ENCODE assay signal across 8 mouse cellular contexts in genomic region chr7:80387033-80387632, GRCm38 (mm10). TPM values are rescaled to one million over a fixed set of nuclear protein-coding genes. Genes with fewer than 3 reads are reported as not detected.
DNase-seq lines count a peak whose midpoint lies in the region; ATAC-seq and TF ChIP-seq lines count a peak whose summit lies in the region.

No protein-coding gene starts in this region.

- peaks cover 16% of the 10 kb centered on the region for H3K36me3 ChIP-seq in thymus, adult 2 months (ENCODE audit: control insufficient read depth, insufficient read depth, low read length)
- peaks cover 39% of the 10 kb centered on the region for H3K36me3 ChIP-seq in heart, embryonic 14.5 days (ENCODE audit: control insufficient read depth, insufficient read depth, low read length)
- peaks cover 42% of the 10 kb centered on the region for H3K36me3 ChIP-seq in limb, embryonic 14.5 days (ENCODE audit: control insufficient read depth, insufficient read depth, low read length)
- H3K36me3 ChIP-seq in midbrain, embryonic 15.5 days (replicated peaks): peaks cover 19% of the 10 kb centered on the region; the same call in 1 of the 2 replicates

- H3K4me2 ChIP-seq in heart, embryonic 14.5 days (ENCODE audit: low read length): peak overlapping the region; percentile 73
- H3K4me2 ChIP-seq in limb, embryonic 14.5 days (replicated peaks; ENCODE audit: low read depth, low read length, severe bottlenecking): peak overlapping the region; percentile 62
- peak overlapping the region; percentile 26; the same call in 1 of the 2 replicates for H3K4me2 ChIP-seq in midbrain, embryonic 15.5 days

- no peaks in the 10 kb centered on the region; the same call in 1 of the 2 replicates for H3K27me3 ChIP-seq in thymus, adult 2 months (ENCODE audit: control insufficient read depth, insufficient read depth, low read length)
- no peaks in the 10 kb centered on the region for H3K27me3 ChIP-seq in heart, embryonic 14.5 days (ENCODE audit: control insufficient read depth, insufficient read depth, low read length)
- H3K27me3 ChIP-seq in limb, embryonic 14.5 days (ENCODE audit: control insufficient read depth, insufficient read depth, low read length): no peaks in the 10 kb centered on the region
- 0 out of 2 replicates have a peak, but pooled peaks cover 5% of the 10 kb centered on the region for H3K27me3 ChIP-seq in midbrain, embryonic 15.5 days (replicated peaks)

- H3K4me1 ChIP-seq in thymus, adult 2 months (replicated peaks; ENCODE audit: control insufficient read depth, insufficient read depth, low read length): peaks cover 10% of the 10 kb centered on the region
- peaks cover 5 to 21% of the 10 kb centered on the region in 2 experiments; a peak in 3 of 4 replicates for H3K4me1 ChIP-seq in heart, embryonic 14.5 days (ENCODE audit: control insufficient read depth in 2 of 2, insufficient read depth in 2 of 2, low read length in 2 of 2)
- H3K4me1 ChIP-seq in limb, embryonic 14.5 days (ENCODE audit: control insufficient read depth, insufficient read depth, low read length): peaks cover 24% of the 10 kb centered on the region
- peaks cover 9% of the 10 kb centered on the region for H3K4me1 ChIP-seq in midbrain, embryonic 15.5 days

- H3K9ac ChIP-seq in heart, embryonic 14.5 days (ENCODE audit: low read length): peak overlapping the region; percentile 75
- H3K9ac ChIP-seq in limb, embryonic 14.5 days (ENCODE audit: low read depth, low read length, severe bottlenecking): peak overlapping the region; percentile 67
- no peak overlapping the region for H3K9ac ChIP-seq in midbrain, embryonic 15.5 days

- no peak overlapping the region for H3K27ac ChIP-seq in thymus, adult 2 months (ENCODE audit: control insufficient read depth, insufficient read depth, low read length)
- H3K27ac ChIP-seq in heart, embryonic 14.5 days (replicated peaks in 1 of 2; ENCODE audit: control insufficient read depth in 1 of 2, insufficient read depth in 1 of 2, low read depth in 2 of 2, low read length in 2 of 2): peak overlapping the region; percentile 57 to 80
- peak overlapping the region; percentile 74 for H3K27ac ChIP-seq in limb, embryonic 14.5 days (replicated peaks; ENCODE audit: low read depth, low read length)
- H3K27ac ChIP-seq in midbrain, embryonic 15.5 days: no peak overlapping the region

- no peak for TF ChIP-seq CTCF in thymus, adult 2 months (IDR thresholded peaks at IDR 0.05; ENCODE audit: borderline replicate concordance, control insufficient read depth, extremely low read depth, insufficient read depth, low read length, poor library complexity)

- no peak for TF ChIP-seq POLR2A in thymus, adult 2 months (IDR thresholded peaks at IDR 0.05; ENCODE audit: control insufficient read depth, extremely low read depth, insufficient read depth, low read length, poor library complexity)
- no peak for TF ChIP-seq POLR2A in limb, embryonic 14.5 days (IDR thresholded peaks at IDR 0.05; ENCODE audit: borderline replicate concordance, extremely low read depth, insufficient read depth, insufficient read length)

- 14% methylated on average over 17 of the region's 17 CpGs for WGBS in thymus, adult 2 months
- 36% methylated on average over 17 of the region's 17 CpGs for WGBS in heart, embryonic 14.5 days
- 38% methylated on average over 17 of the region's 17 CpGs for WGBS in limb, embryonic 14.5 days
- WGBS in midbrain, embryonic 15.5 days: 31% methylated on average over 17 of the region's 17 CpGs

- H3K4me3 ChIP-seq in thymus, adult 2 months (ENCODE audit: control insufficient read depth, insufficient read depth, low read length): peak overlapping the region; percentile 21
- peak overlapping the region; percentile 41 to 44 for H3K4me3 ChIP-seq in heart, embryonic 14.5 days (ENCODE audit: control insufficient read depth in 1 of 2, insufficient read depth in 1 of 2, low read depth in 1 of 2, low read length in 2 of 2)
- peak overlapping the region; percentile 37 for H3K4me3 ChIP-seq in limb, embryonic 14.5 days (replicated peaks; ENCODE audit: low read length)
- H3K4me3 ChIP-seq in midbrain, embryonic 15.5 days: peak overlapping the region; percentile 2; the same call in 1 of the 2 replicates

- no peak for DNase-seq in thymus, adult 2 months
- no peak for DNase-seq in thymus, postnatal 10 days (ENCODE audit: low spot score in 2 of 2)
- DNase-seq in limb, embryonic 14.5 days (ENCODE audit: low spot score): no peak
- no peak for DNase-seq in right cerebral cortex, adult 18-20 months
- DNase-seq in left cerebral cortex, adult 9 months (ENCODE audit: low spot score in 2 of 2): no peak
- DNase-seq in retina, embryonic 14.5 days (ENCODE audit: low spot score): no peak

- 0 out of 2 replicates have a peak, but pooled peaks have one; percentile 27 for ATAC-seq in heart, embryonic 14.5 days (ENCODE audit: insufficient number of reproducible peaks, insufficient read depth, low FRiP score, low read depth)
- ATAC-seq in limb, embryonic 14.5 days (ENCODE audit: low FRiP score, low read depth): no peak; the same call in 1 of the 2 replicates
- ATAC-seq in midbrain, embryonic 15.5 days (replicated peaks): 0 out of 2 replicates have a peak, but pooled peaks have one; percentile 15

- no peaks in the 10 kb centered on the region for H3K9me3 ChIP-seq in heart, embryonic 14.5 days (ENCODE audit: control insufficient read depth, low read length)
- no peaks in the 10 kb centered on the region for H3K9me3 ChIP-seq in limb, embryonic 14.5 days (ENCODE audit: control insufficient read depth, low read length)
- no peaks in the 10 kb centered on the region for H3K9me3 ChIP-seq in midbrain, embryonic 15.5 days

RNA-seq across cellular contexts. Expression of gene Fes, which starts 0.6 kb away (rescaled TPM):
- polyA plus RNA-seq in thymus, adult 2 months (2012; rRNA removed): 21.6 and 27.3 TPM in 2 replicates
- 12.3 and 13.5 TPM in 2 replicates for polyA plus RNA-seq in heart, embryonic 14.5 days (2014; fragmentation: Nextera tagmentation; extraction: Ambion mirVana)
- 23.5 and 26.0 TPM in 2 replicates for polyA plus RNA-seq in limb, embryonic 14.5 days (2012; rRNA removed)
- 12.6 and 14.5 TPM in 2 replicates for polyA plus RNA-seq in limb, embryonic 14.5 days (2014; fragmentation: Nextera tagmentation; extraction: Ambion mirVana)
- polyA plus RNA-seq in midbrain, embryonic 15.5 days (2015; fragmentation: Nextera tagmentation; extraction: Ambion mirVana): 4.4 and 4.8 TPM in 2 replicates

RNA-seq across cellular contexts. Expression of gene Man2a2, which starts 16.0 kb away (rescaled TPM):
- 188 and 213 TPM in 2 replicates for polyA plus RNA-seq in thymus, adult 2 months (2012; rRNA removed)
- polyA plus RNA-seq in heart, embryonic 14.5 days (2014; fragmentation: Nextera tagmentation; extraction: Ambion mirVana): 15.9 and 19.5 TPM in 2 replicates
- 64.8 and 89.1 TPM in 2 replicates for polyA plus RNA-seq in limb, embryonic 14.5 days (2012; rRNA removed)
- polyA plus RNA-seq in limb, embryonic 14.5 days (2014; fragmentation: Nextera tagmentation; extraction: Ambion mirVana): 14.8 and 18.4 TPM in 2 replicates
- polyA plus RNA-seq in midbrain, embryonic 15.5 days (2015; fragmentation: Nextera tagmentation; extraction: Ambion mirVana): 26.4 and 28.2 TPM in 2 replicates

RNA-seq across cellular contexts. Expression of gene Furin, which starts 18.1 kb away (rescaled TPM):
- polyA plus RNA-seq in thymus, adult 2 months (2012; rRNA removed): 56.4 and 62.9 TPM in 2 replicates
- polyA plus RNA-seq in heart, embryonic 14.5 days (2014; fragmentation: Nextera tagmentation; extraction: Ambion mirVana): 17.9 and 25.2 TPM in 2 replicates
- polyA plus RNA-seq in limb, embryonic 14.5 days (2012; rRNA removed): 40.5 and 58.3 TPM in 2 replicates
- polyA plus RNA-seq in limb, embryonic 14.5 days (2014; fragmentation: Nextera tagmentation; extraction: Ambion mirVana): 17.0 and 19.8 TPM in 2 replicates
- polyA plus RNA-seq in midbrain, embryonic 15.5 days (2015; fragmentation: Nextera tagmentation; extraction: Ambion mirVana): 5.7 and 6.3 TPM in 2 replicates

RNA-seq across cellular contexts. Expression of gene Hddc3, which starts 44.2 kb away (rescaled TPM):
- 22.9 and 24.9 TPM in 2 replicates for polyA plus RNA-seq in thymus, adult 2 months (2012; rRNA removed)
- 18.2 and 23.1 TPM in 2 replicates for polyA plus RNA-seq in heart, embryonic 14.5 days (2014; fragmentation: Nextera tagmentation; extraction: Ambion mirVana)
- polyA plus RNA-seq in limb, embryonic 14.5 days (2012; rRNA removed): 48.8 and 50.4 TPM in 2 replicates
- polyA plus RNA-seq in limb, embryonic 14.5 days (2014; fragmentation: Nextera tagmentation; extraction: Ambion mirVana): 23.1 and 23.8 TPM in 2 replicates
- 22.1 and 26.4 TPM in 2 replicates for polyA plus RNA-seq in midbrain, embryonic 15.5 days (2015; fragmentation: Nextera tagmentation; extraction: Ambion mirVana)

RNA-seq across cellular contexts. Expression of gene Unc45a, which starts 46.3 kb away (rescaled TPM):
- 97.7 and 105 TPM in 2 replicates for polyA plus RNA-seq in thymus, adult 2 months (2012; rRNA removed)
- 11.2 and 12.0 TPM in 2 replicates for polyA plus RNA-seq in heart, embryonic 14.5 days (2014; fragmentation: Nextera tagmentation; extraction: Ambion mirVana)
- 55.1 and 62.6 TPM in 2 replicates for polyA plus RNA-seq in limb, embryonic 14.5 days (2012; rRNA removed)
- polyA plus RNA-seq in limb, embryonic 14.5 days (2014; fragmentation: Nextera tagmentation; extraction: Ambion mirVana): 36.9 and 40.4 TPM in 2 replicates
- 60.2 and 62.0 TPM in 2 replicates for polyA plus RNA-seq in midbrain, embryonic 15.5 days (2015; fragmentation: Nextera tagmentation; extraction: Ambion mirVana)

Comparison
In these comparisons a context has a peak if more than half of its experiments do, and no peak if none do; other contexts are left out.
1. H3K27ac ChIP-seq: peak in heart, embryonic 14.5 days (2 of 2) and limb, embryonic 14.5 days (single experiment); none in thymus, adult 2 months (single experiment) and midbrain, embryonic 15.5 days (single experiment).
2. Peak in every context shown above with its lines, with median percentiles within 50 percentile points of each other: H3K4me3 ChIP-seq and H3K4me2 ChIP-seq.